Mouse (Mus musculus): Measurements from ENCODE around the gene Kansl1.

DNA sequence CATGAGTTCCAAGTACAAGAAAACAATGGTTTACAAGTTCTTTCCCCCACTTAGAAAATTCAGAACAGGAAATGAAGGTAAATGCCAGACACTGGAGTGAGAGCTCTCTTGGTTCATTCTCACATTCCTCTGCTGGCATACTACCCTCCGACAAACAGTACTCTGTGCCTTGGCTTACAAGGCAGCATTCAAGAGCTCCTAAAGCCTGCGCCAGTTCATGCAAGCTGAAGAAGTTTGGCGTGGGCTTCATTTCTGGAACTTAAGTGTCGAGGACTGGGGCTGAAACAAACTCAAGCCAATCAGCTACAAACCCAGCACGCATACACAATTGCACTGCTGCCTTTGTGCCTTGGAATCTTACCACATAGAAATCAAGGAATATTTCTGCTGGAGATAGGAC is 136.6 kb downstream of the Kansl1 start:
- TF ChIP-seq EP300 (IDR thresholded peaks at IDR 0.05; ENCODE audit: low read depth) (no peak), CTCF (IDR thresholded peaks at IDR 0.05; ENCODE audit: low read depth) (no peak)

Data from liver, postnatal 0 days (tissue).